Mouse (Mus musculus) neural tube, embryonic 11.5 days (tissue): Measurements from ENCODE around the gene Camkv. TPM values are rescaled to one million over a fixed set of nuclear protein-coding genes. Genes with fewer than 3 reads are reported as not detected.

ENCODE experiments used
- polyA plus RNA-seq: library from polyadenylated mRNA; unstranded; fragments of >200 nt; fragmentation: Nextera tagmentation; extraction: Ambion mirVana; gene quantifications from 2 replicates; pipeline ENCODE4 v1.2.1, GENCODE M21; 2014

Gene Camkv
- polyA plus RNA-seq, 1 experiment from 2014 or later = 4.3 TPM

Other genes with a start within 250 kb of the Camkv start
- gene Sema3f, start 225.2 kb upstream of the Camkv start, polyA plus RNA-seq = 15.3 and 17.0 TPM in 2 replicates
- gene Rbm5, start 164.7 kb upstream of the Camkv start, polyA plus RNA-seq = 196 and 197 TPM in 2 replicates
- gene Rbm6, start 62.4 kb upstream of the Camkv start, polyA plus RNA-seq = 102 TPM in 2 replicates
- 16.3 and 19.2 TPM in 2 replicates for gene Mon1a, start 47.5 kb upstream of the Camkv start, polyA plus RNA-seq
- gene Mst1r, start 28.8 kb upstream of the Camkv start, polyA plus RNA-seq = 0.33 and 1.1 TPM in 2 replicates
- gene Actl11, start 7.2 kb upstream of the Camkv start, polyA plus RNA-seq = not detected in 2 replicates
- gene Traip, start 14.5 kb downstream of the Camkv start, polyA plus RNA-seq = 25.2 and 25.7 TPM in 2 replicates
- 10.9 and 12.1 TPM in 2 replicates for gene Uba7, start 39.8 kb downstream of the Camkv start, polyA plus RNA-seq
- 2.9 and 3.5 TPM in 2 replicates for gene Gm20661, start 47.4 kb downstream of the Camkv start, polyA plus RNA-seq
- gene Inka1, start 50.2 kb downstream of the Camkv start, polyA plus RNA-seq = 62.9 and 71.3 TPM in 2 replicates
- 4.8 and 5.7 TPM in 2 replicates for gene Cdhr4, start 56.8 kb downstream of the Camkv start, polyA plus RNA-seq
- gene Gm20662, start 60.7 kb downstream of the Camkv start, polyA plus RNA-seq = 0.13 and 0.14 TPM in 2 replicates
- gene Ip6k1, start 66.8 kb downstream of the Camkv start, polyA plus RNA-seq = 38.4 and 45.7 TPM in 2 replicates
- gene Gmppb, start 113.6 kb downstream of the Camkv start, polyA plus RNA-seq = 21.7 and 23.6 TPM in 2 replicates
- gene Amigo3, start 117.5 kb downstream of the Camkv start, polyA plus RNA-seq = 2.7 and 2.8 TPM in 2 replicates
- gene Mst1, start 144.8 kb downstream of the Camkv start, polyA plus RNA-seq = 0.49 and 1.0 TPM in 2 replicates
- 31.6 and 35.9 TPM in 2 replicates for gene Rnf123, start 147.7 kb downstream of the Camkv start, polyA plus RNA-seq
- gene Apeh, start 158.9 kb downstream of the Camkv start, polyA plus RNA-seq = 54.3 and 62.7 TPM in 2 replicates